Mouse (Mus musculus) megakaryocyte, embryonic 14.5 days (primary cell): ENCODE data around the gene Mtln. TPM values are rescaled to one million over a fixed set of nuclear protein-coding genes. Genes with fewer than 3 reads are reported as not detected.

Experiments
- H3K27me3 ChIP-seq: replicated peaks from 2 replicates; pipeline ENCODE3; 2012; ENCODE audit warnings: inconsistent platforms
- H3K36me3 ChIP-seq: replicated peaks from 2 replicates; pipeline ENCODE3; 2012; ENCODE audit warnings: low read length, inconsistent platforms, mixed read lengths
- H3K4me1 ChIP-seq: 2 replicates; pipeline ENCODE4 v1.6.1; 2012; ENCODE audit warnings: inconsistent platforms
- H3K4me3 ChIP-seq: replicated peaks from 2 replicates; pipeline ENCODE3; 2012; ENCODE audit warnings: moderate library complexity, mild to moderate bottlenecking, inconsistent platforms
- H3K9me3 ChIP-seq: 2 replicates; pipeline ENCODE4 v1.6.1; 2012; ENCODE audit warnings: inconsistent platforms
- FLI1 ChIP-seq: IDR thresholded peaks from 2 replicates; pipeline ENCODE4 v1.6.1; 2012; ENCODE audit warnings: low read length, inconsistent platforms, mixed read lengths
- GATA1 ChIP-seq: IDR thresholded peaks from 3 replicates; pipeline ENCODE4 v1.6.1; 2012; ENCODE audit warnings: mixed read lengths, low read length, inconsistent platforms, borderline replicate concordance
- polyA plus RNA-seq: library from polyadenylated mRNA; stranded (reverse); fragments of >175 nt; gene quantifications from 2 replicates; pipeline ENCODE4 v1.2.3, GENCODE M21; 2012; ENCODE audit warnings: low replicate concordance; ENCODE audit not compliant: insufficient read depth

Mtln gene
- 97.8 and 136 TPM in 2 replicates for polyA plus RNA-seq

- Histone ChIP-seq H3K36me3 (no peaks in the 10 kb centered on the region), H3K9me3 (no peaks in the 10 kb centered on the region), H3K27me3 (no peaks in the 10 kb centered on the region), H3K4me3 (peak within 1 kb of the TSS; percentile 95), H3K4me1 (peaks cover 32% of the 10 kb centered on the region)
- TF ChIP-seq FLI1: no peak
- no peak for TF ChIP-seq GATA1
These were observed at the start of gene Mtln for GRCm38 (mm10) chr2:127791919-127792603. TSS of gene Mtln (minus strand) at chr2:127792488.

- Histone ChIP-seq H3K4me1 (peaks cover 10% of the 10 kb centered on the region), H3K9me3 (no peaks in the 10 kb centered on the region), H3K36me3 (no peaks in the 10 kb centered on the region), H3K27me3 (peaks cover 62% of the 10 kb centered on the region), H3K4me3 (no peak overlapping the region)
- TF ChIP-seq GATA1: no peak
- no peak for TF ChIP-seq FLI1
These were observed 49.1 kb upstream of the Mtln start for GRCm38 (mm10) chr2:127841402-127841801.

GRCm38 (mm10) chr2:127839425-127839824, 47.1 kb upstream of the Mtln start:
- Histone ChIP-seq H3K4me1 (no peaks in the 10 kb centered on the region), H3K4me3 (no peak overlapping the region), H3K9me3 (no peaks in the 10 kb centered on the region), H3K36me3 (no peaks in the 10 kb centered on the region), H3K27me3 (peaks cover 68% of the 10 kb centered on the region)
- TF ChIP-seq GATA1 (no peak), FLI1 (no peak)

- TF ChIP-seq GATA1 (no peak), FLI1 (no peak)
- H3K36me3 ChIP-seq: no peaks in the 10 kb centered on the region
- no peaks in the 10 kb centered on the region for H3K4me1 ChIP-seq
- no peaks in the 10 kb centered on the region for H3K9me3 ChIP-seq
- no peak within 1 kb of the TSS for H3K4me3 ChIP-seq
- H3K27me3 ChIP-seq: peaks cover 75% of the 10 kb centered on the region
These were observed 46.3 kb upstream of the Mtln start, which contains the start of gene Acoxl for GRCm38 (mm10) chr2:127838576-127838975. TSS of gene Acoxl (plus strand) at chr2:127838876.

- no peak for TF ChIP-seq GATA1
- no peak for TF ChIP-seq FLI1
- peaks cover 3% of the 10 kb centered on the region for H3K36me3 ChIP-seq
- H3K9me3 ChIP-seq: no peaks in the 10 kb centered on the region
- peak overlapping the region; percentile 96 for H3K4me3 ChIP-seq
- peaks cover 17% of the 10 kb centered on the region for H3K4me1 ChIP-seq
- peaks cover 25% of the 10 kb centered on the region for H3K27me3 ChIP-seq
These were observed 40.5 kb upstream of the Mtln start for GRCm38 (mm10) chr2:127832833-127833190.

GRCm38 (mm10) chr2:127832103-127832832, 40.0 kb upstream of the Mtln start:
- Histone ChIP-seq H3K36me3 (peaks cover 9% of the 10 kb centered on the region), H3K4me1 (peaks cover 17% of the 10 kb centered on the region), H3K27me3 (peaks cover 21% of the 10 kb centered on the region), H3K4me3 (peak overlapping the region; percentile 96), H3K9me3 (no peaks in the 10 kb centered on the region)
- TF ChIP-seq FLI1 (no peak), GATA1 (no peak)

- peak within 1 kb of the TSS; percentile 96 for H3K4me3 ChIP-seq
- peaks cover 17% of the 10 kb centered on the region for H3K4me1 ChIP-seq
- H3K36me3 ChIP-seq: peaks cover 16% of the 10 kb centered on the region
- peaks cover 15% of the 10 kb centered on the region for H3K27me3 ChIP-seq
- no peaks in the 10 kb centered on the region for H3K9me3 ChIP-seq
- TF ChIP-seq GATA1 (no peak), FLI1 (no peak)
These were observed 39.3 kb upstream of the Mtln start, which contains the start of gene Bub1 for GRCm38 (mm10) chr2:127831401-127832102. TSS of gene Bub1 (minus strand) at chr2:127831865.

- H3K27me3 ChIP-seq: peaks cover 5% of the 10 kb centered on the region
- TF ChIP-seq GATA1 (no peak), FLI1 (no peak)
- peaks cover 32% of the 10 kb centered on the region for H3K4me1 ChIP-seq
- peak overlapping the region; percentile 91 for H3K4me3 ChIP-seq
- H3K9me3 ChIP-seq: no peaks in the 10 kb centered on the region
- H3K36me3 ChIP-seq: no peaks in the 10 kb centered on the region
These were observed 2.5 kb downstream of the Mtln start for GRCm38 (mm10) chr2:127789651-127790270.

- peaks cover 5% of the 10 kb centered on the region for H3K27me3 ChIP-seq
- peak overlapping the region; percentile 91 for H3K4me3 ChIP-seq
- H3K4me1 ChIP-seq: peaks cover 32% of the 10 kb centered on the region
- H3K36me3 ChIP-seq: no peaks in the 10 kb centered on the region
- no peak for TF ChIP-seq GATA1
- TF ChIP-seq FLI1: no peak
- H3K9me3 ChIP-seq: no peaks in the 10 kb centered on the region
These were observed 3.1 kb downstream of the Mtln start for GRCm38 (mm10) chr2:127789138-127789537.
